Mouse (Mus musculus) layer of hippocampus, postnatal 14 days (tissue): ENCODE data around the gene A830031A19Rik. TPM values are rescaled to one million over a fixed set of nuclear protein-coding genes. Genes with fewer than 3 reads are reported as not detected.

Experiments
- DNase-seq, 2 experiments: peaks; one replicate each; pipeline ENCODE4 v3.0.0; 2021 to 2022; ENCODE audit warnings: low spot score in 2 of 2, mixed read lengths in 1 of 2
- total RNA-seq, 2 experiments: library from RNA; stranded (reverse); gene quantifications; 2 replicates each; pipeline ENCODE4 v1.2.3; 2021

A830031A19Rik gene
- total RNA-seq, 2 experiments from 2014 or later: 0.72 to 1.1 TPM

DNA sequence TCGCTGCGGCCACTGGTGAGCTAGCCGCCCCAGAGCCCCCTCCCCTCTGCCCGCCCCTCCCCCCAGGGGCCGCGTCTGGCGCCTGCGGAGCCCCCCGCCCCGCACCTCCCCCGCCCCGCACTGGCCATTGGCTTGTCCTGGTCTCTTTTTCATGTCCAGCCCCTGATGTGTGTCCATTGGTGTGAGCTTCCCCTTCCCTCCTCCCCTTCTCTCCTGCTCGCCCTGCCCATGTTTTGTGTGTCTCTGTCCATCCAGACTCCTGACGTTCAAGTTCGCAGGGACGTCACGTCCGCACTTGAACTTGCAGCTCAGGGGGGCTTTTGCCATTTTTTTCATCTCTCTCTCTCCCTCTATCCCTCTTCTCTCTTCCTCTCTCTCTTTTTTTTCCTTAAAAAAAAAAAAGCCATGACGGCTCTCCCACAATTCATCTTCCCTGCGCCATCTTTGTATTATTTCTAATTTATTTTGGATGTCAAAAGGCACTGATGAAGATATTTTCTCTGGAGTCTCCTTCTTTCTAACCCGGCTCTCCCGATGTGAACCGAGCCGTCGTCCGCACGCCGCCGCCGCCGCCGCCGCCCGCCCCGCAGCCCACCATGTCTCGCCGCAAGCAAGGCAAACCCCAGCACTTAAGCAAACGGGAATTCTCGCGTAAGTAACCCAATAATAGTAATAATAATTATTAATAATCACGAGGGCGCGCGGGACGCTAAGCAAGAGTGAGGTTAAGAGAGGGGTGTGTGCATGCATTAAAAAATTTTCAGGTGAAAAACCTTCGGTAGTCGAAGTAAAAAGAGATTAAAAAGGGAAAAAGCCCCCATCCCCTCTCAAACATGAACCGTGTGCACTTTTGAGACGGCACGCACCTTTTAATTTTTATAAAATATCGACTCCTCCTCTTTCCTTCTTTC, 3.2 kb upstream of the A830031A19Rik start, which contains the start of gene Bcl11a:
Gene Bcl11a, plus strand, starts transcription at position 262 of the 911 bp plus-strand sequence.
- DNase-seq: peak in 1 of 2 experiments; percentile 63

DNA sequence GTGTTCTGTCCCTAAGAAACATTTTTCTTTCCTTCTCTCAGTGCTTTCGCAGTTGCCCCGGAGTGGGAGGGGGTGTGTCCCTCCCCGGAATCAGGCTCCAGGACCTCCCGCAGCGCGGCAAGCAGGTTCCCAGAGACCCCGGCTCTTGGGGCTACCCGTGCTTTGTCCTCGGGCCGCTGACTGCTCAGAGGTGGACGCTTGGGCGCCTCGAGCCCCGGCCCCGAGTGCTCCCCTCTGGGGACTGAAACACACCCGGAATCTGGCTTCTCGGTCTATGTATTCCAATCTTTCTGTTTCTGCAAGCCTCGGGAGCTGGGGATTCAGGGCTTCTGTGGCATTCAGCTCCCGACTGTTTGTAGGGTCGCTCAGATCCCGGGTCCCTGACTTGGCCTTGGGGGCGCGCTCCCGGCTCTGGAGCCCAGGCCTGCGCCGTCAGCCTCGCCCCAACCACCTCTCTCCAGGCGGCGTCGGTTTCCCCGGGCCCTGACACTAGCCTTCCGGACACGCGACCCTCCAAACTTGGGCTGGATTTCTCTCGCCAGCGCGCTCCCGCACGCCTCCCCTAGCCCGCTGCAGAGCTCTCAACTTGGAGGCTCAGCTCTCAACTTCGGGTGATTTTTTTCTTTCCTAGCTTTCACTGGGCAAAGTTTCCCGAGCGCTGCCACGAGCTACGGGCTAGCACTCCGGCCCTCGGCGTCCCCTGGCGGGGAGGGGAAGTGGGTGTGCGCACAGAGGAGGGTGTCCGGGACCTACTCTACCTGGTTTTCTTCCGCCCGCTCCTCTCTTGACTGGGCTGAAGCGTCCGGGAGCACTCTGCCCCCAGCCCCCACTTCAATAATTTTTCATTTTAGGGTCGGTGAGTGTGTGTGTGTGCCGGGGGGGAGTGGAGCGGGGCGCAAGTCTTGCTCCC, 2.2 kb upstream of the A830031A19Rik start:
- DNase-seq: peak in 1 of 2 experiments; percentile 42

DNA sequence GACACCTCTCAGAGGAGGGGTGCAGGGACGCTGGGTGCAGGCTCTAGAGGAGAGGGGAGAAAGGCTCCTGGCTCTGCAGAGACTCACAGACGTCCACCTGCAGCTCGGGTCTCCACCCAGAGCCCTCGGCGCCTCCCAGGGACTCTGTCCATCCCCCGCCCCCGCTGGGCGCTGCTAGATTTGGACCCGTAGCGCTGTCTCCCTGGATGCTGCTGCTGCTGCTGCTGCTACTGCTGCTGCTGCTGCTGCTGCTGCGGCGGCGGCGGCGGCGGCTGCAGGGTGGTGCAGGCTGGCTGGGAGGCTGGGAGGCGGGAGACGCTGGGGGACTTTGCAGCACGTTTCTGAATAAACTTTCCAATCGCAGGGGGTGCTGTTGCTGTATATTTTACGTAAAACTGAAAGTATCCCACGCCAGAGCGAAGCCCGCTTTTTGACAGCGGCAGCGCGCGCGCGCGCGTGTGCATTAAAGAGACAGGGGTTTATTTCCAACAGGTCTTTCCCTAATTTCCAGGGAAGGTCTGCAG, 1.3 kb upstream of the A830031A19Rik start:
- peak; percentile 72 to 90 for DNase-seq

DNA sequence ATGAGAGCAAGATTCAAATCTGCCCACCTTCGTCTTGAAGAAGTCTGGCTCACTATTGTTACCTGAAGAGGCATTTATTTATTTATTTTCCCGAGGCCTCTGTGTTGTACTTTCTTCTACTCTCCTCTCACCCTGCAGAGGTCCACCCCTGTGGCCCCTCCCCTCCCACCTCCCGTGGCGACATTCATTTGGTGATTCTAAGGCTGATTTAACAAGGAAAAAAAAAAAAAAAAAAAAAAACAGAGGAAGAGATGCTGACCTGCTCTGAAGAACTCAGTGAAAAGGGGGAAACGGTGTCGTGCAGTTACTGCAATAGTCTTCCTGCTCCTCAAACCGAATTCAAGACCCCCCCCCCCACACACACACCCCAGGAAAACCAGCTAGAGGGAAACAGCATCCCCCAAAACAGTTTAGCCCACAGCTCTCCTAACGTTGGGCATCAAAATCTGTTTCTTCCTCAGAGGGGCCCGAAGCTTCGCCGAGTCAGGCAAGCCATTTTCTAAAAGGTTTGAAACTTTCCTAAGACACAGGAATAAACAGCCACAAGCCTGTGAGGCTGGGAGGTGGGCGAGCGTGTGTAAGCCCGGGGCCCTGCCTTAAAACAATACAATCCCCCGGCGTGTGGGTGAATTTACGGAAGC, 752 bp upstream of the A830031A19Rik start:
- DNase-seq: no peak

DNA sequence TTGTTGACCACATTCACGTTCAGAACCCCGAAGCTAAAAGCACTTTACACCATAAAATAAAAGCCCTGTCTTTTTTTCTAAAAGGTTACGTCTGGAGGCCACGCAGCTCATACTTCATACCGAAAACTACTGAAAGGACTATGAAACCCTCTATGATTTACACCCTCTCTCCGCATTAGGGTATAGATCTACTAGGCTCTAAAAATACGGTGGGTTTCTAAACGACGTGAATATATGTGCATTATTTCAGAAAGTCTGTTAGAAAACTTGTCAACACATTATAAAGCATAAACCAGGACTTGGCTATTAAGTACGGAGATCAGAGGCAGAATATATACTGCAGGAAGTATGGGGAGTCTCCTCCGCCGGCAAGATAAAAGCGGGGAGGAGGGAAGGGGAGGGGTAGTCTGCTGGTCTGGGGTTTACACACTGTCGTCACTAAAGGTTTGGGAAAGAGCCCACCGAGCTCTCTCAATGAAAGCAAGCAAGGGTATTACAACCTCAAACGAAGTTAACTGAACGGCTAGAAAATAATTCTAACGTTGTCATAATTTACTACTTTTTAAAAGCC, 748 bp downstream of the A830031A19Rik start:
- DNase-seq: no peak

DNA sequence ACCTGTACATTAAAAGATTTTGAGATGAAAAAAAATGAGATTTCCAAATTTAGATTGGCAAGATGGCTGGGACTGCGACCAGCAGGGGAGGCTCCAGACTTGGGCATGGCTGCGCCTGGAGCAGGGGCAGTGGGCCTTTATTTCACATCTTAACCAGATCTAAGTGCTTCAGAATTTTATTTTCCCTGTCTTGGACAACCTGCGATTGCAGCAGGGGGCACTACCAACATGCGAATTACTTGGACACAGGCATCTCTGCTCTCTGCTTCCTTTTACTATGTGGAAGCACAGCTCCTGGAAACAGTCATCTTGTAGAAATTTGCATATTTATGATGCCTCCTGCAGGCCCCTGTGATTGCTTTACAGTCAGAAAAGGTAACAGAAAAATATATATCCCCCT, 9.5 kb downstream of the A830031A19Rik start:
- peak in 1 of 2 experiments; percentile 10 for DNase-seq

DNA sequence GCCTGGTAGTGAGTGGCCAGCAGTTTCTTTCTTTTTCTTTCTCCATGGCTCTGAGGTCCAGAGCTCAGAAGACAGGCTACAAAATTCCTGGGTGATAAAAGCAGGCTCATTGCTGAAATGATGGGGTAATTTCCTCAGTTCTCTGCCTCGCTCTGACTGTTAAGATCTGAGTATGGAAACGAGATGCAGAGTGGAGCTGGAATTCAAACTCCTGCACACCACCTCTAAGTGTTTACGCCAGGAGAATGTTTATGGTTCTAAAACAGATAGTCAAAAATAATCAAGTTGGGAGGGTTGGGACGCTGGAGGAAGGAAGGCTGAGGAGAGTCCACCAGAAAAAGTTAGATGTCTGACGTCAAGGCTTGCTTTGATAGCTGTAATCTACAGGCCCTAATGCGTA, 10.6 kb downstream of the A830031A19Rik start:
- peak in 1 of 2 experiments; percentile 10 for DNase-seq

DNA sequence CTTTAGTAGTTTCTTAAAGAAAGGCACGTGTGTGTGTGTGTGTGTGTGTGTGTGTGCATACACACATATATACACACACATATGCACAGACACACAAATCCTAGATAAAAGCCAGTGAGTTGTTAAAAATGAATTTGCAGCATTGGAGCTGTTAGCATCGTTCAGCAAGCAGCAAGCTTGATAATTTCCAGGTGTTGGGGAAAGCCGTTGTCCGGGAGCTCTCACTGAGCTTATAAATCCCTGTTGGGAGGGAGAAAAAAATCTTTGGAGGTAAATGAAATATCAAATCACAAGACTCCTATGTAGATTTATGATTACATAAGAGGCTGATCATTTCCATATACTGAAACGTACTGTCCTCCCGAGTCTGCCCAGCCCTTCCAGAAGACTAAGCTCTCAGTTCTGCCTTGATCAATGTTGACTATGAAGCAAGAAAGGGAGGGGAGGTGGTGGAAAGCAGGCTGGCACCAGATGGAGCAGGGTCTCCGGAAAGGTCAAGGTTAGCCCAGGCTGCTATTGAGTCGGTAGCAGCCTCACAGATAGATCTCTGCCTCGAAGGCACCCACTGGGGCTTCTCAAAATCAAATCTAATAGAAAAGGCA, 12.3 kb downstream of the A830031A19Rik start:
- no peak for DNase-seq

DNA sequence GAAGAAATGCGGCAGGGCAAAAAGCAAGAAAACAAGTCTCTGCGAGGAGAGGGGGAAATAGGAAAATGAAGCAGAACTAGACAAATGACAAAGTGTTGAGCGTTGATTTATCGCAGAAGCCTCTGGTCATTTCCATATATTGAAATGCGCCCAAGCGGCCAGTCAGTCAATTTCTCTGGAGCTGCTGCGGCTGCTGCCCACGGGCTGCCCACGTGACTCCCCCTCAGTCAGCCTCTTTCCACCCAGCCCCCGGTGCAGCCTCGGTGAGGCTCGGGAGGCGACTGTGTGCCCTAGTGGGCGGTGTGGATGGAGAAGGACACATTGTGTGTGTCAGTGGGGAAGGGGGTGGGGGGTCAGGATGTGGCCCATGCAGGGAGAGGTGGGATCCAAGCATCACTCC, 13.0 kb downstream of the A830031A19Rik start:
- no peak for DNase-seq

DNA sequence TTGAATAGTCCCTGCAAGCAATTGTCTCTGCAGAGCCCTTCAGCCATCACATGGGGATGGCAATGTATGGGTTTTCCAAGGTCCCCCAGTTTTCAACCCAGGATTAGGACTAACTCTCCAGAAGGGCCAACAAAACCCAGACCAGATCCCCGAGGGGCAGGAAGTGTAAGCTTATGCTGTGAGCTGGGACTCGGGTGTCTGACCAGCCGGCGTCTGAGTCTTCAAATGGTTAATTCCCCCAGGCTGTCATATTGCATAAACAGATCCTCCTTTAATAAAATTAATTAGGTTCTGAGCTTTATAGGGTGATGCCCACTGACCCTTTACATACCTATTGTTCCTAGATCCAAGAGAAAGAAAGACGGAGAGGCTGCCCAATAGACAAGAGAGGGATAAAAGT, 14.4 kb downstream of the A830031A19Rik start:
- no peak for DNase-seq

DNA sequence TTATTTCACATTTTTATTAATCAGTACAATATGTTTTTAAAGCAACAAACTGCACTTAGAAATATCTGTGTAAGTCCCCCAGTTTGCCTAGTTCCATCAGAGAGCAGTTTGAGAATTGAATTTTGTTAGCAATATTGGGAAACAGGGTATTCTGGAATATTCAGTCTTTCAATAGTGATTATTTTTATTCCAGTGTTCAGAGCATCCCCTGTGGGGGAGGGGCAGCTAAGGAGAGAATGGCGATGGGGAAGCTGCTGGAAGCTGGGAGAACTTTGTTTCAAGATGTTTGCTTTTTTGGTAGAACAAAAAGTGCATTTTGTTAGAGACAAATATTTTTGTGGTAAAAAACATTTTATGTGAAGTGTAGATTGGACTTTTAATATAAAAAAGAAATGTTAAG, 15.7 kb downstream of the A830031A19Rik start:
- no peak for DNase-seq

DNA sequence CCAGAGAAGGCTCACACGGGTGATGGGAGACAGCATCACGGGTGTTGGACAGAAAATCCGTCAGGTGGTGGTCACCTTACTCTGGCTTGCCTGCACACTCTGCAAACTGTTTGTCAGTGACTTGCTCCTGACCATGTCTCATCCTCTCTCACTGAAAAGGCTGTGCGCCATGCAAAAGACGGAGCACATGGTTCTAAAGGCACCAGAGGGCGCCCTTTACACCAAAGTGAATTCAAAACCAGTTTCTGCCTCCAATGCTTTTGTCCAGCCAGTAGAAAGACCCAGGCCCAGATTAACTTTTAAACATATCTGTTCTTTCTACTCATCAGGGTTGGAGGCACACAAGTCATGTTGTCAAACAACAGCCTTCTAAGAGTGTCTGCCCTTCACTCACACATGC, 22.0 kb downstream of the A830031A19Rik start:
- no peak for DNase-seq

DNA sequence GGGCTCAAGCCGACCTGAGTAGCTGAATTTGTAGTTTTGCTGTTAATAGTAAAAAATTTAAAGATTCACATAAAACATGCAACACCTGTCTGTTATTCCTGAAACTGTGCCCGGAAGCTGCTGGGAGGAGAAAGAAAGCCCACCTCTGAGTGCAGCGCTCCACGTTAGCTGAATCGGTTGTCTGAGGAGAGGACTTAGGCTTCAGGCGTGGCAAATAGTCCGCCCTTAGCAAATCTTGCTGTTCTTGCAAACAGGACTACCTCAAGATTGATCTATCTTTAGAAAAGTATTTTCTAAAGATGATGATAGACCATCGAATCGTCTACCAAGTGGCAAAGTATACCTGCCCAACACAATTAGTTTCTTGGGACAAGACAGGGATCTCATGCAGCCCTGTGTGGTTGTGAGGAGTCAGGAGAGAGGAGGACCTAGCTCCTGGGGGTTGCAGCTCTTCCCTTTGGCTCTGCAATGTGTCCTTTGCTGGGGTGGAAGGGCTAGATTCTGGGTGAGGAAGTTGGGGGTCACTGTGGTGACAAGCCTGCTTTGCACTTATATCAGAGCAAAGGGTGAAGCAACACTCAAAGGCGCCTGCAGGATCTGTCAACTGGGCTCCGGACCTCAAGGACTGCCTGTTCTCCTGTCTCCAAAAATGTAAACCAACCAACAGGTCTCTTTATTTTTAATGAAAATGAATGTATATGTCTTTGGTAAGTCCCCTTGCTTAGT, 24.7 kb downstream of the A830031A19Rik start:
- no peak for DNase-seq

DNA sequence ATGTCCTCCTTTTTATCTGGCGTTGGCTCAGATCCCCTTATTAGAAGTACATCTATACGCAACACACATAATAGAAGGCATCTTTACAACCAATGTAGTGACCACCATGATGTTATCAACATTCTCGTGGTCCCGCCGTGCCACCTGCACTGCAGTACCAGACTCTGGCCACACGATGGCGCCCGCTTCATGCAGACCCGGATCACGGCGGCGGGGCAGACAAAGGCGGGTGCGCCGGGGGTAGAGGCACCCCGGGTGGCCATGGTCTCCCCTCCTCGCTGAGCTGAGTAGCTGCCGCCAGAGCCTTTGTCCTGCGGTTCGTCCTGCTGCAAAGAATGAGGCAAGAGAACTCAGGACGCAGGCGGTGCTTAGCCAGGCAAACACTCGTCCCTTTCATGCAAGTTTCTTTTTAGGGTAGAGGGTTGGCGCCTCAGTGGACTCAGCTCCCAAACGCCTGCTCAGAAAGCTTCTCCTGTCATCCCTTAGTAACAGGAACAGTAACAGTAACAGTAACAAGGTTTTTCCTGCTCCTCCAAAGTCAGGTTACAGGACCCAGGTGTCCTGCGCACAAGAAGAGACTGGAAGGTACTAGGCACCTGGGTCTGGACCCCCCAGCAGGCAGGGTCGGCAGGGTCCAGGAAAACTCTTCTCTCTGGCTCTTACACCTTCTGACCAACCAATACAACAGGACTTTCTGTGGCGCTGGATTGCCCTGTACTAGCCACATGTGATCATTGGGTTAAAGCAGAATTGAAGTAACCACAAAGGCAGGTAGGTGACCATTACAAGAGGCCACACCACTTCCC, 25.4 kb downstream of the A830031A19Rik start:
- DNase-seq: peak; percentile 85 to 86

DNA sequence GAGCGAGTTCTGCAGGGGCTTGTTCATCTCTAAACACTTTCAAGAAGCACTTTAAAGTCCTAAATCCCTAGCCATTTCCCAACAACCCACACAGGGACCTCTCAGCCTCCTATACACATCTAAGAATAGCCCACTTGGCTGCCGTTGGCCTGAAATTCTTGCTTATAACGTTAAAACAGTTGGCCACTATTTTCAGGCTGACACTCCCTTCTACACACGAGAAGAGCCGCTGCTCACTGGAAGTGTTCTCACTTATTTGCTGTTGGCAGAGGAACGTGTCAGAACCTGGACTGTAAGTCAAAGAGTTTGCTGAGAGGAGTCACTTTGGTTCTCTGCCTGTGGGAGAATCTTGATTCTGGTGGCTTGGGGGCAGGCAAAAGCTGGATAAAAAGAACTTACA, 30.8 kb downstream of the A830031A19Rik start:
- DNase-seq: no peak

DNA sequence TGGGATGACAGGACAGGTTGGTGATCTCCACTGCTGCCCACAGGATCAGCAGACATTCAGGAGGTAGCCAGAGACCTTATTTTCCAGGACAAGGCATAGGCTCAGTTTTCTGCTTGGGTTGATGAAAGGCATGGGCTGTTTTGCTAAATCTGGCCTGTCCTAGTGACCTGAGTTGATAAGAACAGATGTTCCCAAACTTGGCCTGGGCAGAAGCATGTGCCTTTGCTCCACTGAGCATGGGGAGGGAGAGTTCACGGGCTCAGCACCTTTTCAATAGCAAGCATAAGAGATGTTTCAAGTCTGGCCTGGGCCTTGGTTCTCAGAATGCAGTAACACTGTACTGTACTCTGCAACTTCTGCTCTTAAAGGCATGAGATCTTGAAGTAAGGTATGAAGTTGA, 54.1 kb downstream of the A830031A19Rik start:
- no peak for DNase-seq

DNA sequence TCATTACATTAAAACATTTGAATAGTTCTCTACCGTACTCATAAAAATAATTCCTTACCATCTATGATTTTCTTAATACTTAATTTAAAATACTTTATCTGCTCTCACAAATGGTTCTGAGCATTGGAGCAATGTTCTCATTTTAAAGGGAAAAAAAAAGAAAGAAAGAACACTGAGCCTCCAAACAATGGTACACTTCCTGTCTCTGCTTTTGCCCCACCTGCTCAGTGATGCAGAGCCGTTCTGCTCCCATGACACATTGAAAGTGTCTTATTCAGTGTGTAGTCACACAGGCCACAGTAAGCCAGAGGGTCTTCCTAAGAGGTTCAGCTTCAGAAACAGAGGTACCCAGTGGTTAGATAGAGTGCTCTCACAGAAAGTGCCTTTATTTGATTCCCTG, 56.1 kb downstream of the A830031A19Rik start:
- DNase-seq: no peak

DNA sequence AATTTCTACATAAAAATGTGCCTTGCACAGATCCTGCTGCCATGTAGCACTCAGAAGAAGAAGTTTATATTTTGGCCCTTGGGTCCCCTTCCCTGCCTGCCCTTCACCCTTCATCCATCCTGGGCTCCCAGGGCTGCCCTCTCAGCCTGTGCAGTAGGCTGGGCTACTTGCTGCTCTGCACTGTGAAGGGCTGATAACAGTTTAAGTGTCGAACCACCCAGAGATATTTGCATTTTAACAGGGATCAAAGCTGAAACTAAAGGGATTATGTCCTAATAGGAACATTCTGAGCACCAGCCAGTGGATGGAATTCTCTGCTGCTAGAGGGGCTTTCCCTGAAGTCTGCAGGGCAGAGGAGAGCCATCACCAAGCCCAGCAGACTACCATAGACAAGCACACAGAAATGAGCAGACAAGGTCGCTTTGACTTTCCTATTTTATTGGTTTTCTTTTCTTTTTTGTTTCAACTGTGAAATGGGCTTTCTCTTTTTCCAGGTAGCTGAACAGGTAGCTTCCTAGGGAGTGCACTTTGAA, 58.1 kb downstream of the A830031A19Rik start:
- no peak for DNase-seq
